Mouse (Mus musculus): ENCODE measurements at regions not wholly inside any gene's neighbourhood (a gene's known extent, or its start where the extent isn't known, plus 50 kb on each side); places are given as distances from the start of the nearest gene placed in this dataset.

DNA sequence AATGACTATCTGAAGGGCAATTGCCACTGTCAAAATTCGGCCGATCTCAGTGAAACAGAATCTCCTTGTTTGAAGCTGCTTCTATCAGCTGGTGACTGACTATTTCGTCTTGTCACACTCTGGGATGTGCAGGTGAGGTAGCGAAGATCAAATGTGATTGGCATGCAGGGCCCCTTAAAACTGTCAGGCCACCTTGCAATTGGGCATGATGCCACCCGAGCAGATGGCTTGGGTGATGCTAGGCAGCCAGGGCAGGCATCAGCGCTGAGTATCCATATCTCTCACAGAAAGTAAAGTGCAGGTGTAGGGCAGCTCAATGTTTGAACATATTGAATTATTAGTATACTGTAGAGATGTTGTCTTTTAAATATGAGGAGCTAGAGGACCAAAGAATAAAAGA is 223.8 kb downstream of the Sox11 start:
- in situ Hi-C loops (cut with MboI; ENCODE audit: low pct_ligation_motif_present, low pct_unique_long_range_greater_than_20kb, low sequenced_read_pairs), result no loop called here
- TF ChIP-seq SIN3A (IDR thresholded peaks at IDR 0.05; ENCODE audit: low read length) (no peak), MAX (IDR thresholded peaks at IDR 0.05; ENCODE audit: low read length) (no peak), MXI1 (IDR thresholded peaks at IDR 0.05; ENCODE audit: low read depth, low read length) (no peak), TBP (conservative IDR thresholded peaks at IDR 0.05; ENCODE audit: low read depth, low read length) (no peak), CHD2 (IDR thresholded peaks at IDR 0.05; ENCODE audit: low read length) (no peak), ZNF384 (IDR thresholded peaks at IDR 0.05; ENCODE audit: low read depth, low read length) (no peak), ELF1 (IDR thresholded peaks at IDR 0.05; ENCODE audit: low read depth, low read length) (no peak), SMC3 (IDR thresholded peaks at IDR 0.05; ENCODE audit: low read depth, low read length) (no peak), JUN (IDR thresholded peaks at IDR 0.05; ENCODE audit: insufficient read depth, low read depth, low read length) (no peak), RAD21 (IDR thresholded peaks at IDR 0.05; ENCODE audit: low read depth, low read length) (no peak), RCOR1 (conservative IDR thresholded peaks at IDR 0.05; ENCODE audit: low read depth, low read length) (no peak), PAX5 (IDR thresholded peaks at IDR 0.05; ENCODE audit: low read length) (no peak), IRF4 (IDR thresholded peaks at IDR 0.05; ENCODE audit: low read depth, low read length) (no peak), KAT2A (IDR thresholded peaks at IDR 0.05; ENCODE audit: insufficient replicate concordance, low read length) (no peak), JUND (conservative IDR thresholded peaks at IDR 0.05; ENCODE audit: low read depth, low read length) (no peak), MEF2A (IDR thresholded peaks at IDR 0.05; ENCODE audit: borderline replicate concordance, low read depth, low read length) (no peak), CHD1 (IDR thresholded peaks at IDR 0.05; ENCODE audit: low read depth, low read length) (no peak), MYC (IDR thresholded peaks at IDR 0.05; ENCODE audit: low read depth, low read length) (no peak)
- no peak overlapping the region for H3K9ac ChIP-seq (ENCODE audit: insufficient read depth, low read depth)

DNA sequence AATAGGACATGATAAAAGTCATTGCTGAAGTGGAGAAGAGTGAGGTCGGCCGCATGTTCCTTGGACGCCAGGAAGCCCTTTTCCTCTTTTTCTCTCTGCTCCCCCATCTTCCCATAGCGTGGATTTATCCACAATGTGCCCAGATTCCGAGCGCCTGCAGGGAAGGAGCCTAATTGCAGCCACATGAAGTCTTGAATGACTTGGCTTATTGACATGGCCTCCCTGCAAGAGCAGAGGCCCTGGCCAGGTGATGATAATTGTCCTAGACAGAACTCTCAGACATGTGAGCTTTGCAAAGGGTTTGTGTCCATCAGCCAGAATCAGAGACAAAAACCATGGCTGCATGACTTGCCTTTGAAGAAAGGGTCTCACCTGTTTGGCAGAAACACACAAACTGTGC is 227.0 kb downstream of the Sox11 start:
- Histone ChIP-seq H3K27ac (ENCODE audit: insufficient read depth, low read depth) (no peak overlapping the region), H3K4me3 (replicated peaks in 1 of 3; ENCODE audit: low read depth in 2 of 3, low read length in 2 of 3, poor library complexity in 1 of 3) (no peak overlapping the region), H3K27me3 (replicated peaks) (no peaks in the 10 kb centered on the region), H3K4me1 (ENCODE audit: control insufficient read depth in 1 of 2, insufficient read depth in 2 of 2) (no peaks in the 10 kb centered on the region), H3K9ac (ENCODE audit: insufficient read depth, low read depth) (no peak overlapping the region), H3K4me2 (ENCODE audit: insufficient read depth, low read depth, poor library complexity, severe bottlenecking) (no peak overlapping the region), H3K79me2 (replicated peaks; ENCODE audit: control insufficient read depth, extremely low read depth, insufficient read depth, poor library complexity, severe bottlenecking) (no peaks in the 10 kb centered on the region), H3K9me3 (replicated peaks; ENCODE audit: low read length) (peaks cover 62% of the 10 kb centered on the region), H3K36me3 (replicated peaks in 1 of 2; ENCODE audit: control insufficient read depth in 1 of 2, insufficient read depth in 1 of 2, low read length in 1 of 2) (no peaks in the 10 kb centered on the region)
- dilution Hi-C loops (cut with MboI; ENCODE audit: extremely low pct_ligation_motif_present, extremely low pct_unique_long_range_greater_than_20kb, low sequenced_read_pairs), result no loop called here
- in situ Hi-C loops (cut with MboI; ENCODE audit: low pct_ligation_motif_present, low pct_unique_long_range_greater_than_20kb, low sequenced_read_pairs), result no loop called here
- TF ChIP-seq SMC3 (IDR thresholded peaks at IDR 0.05; ENCODE audit: low read depth, low read length), result no peak
- no peak for TF ChIP-seq TCF12 (IDR thresholded peaks at IDR 0.05; ENCODE audit: low read depth, low read length)
- TF ChIP-seq MAFK (IDR thresholded peaks at IDR 0.05; ENCODE audit: insufficient replicate concordance, low read length), result no peak
- TF ChIP-seq MYC (IDR thresholded peaks at IDR 0.05; ENCODE audit: low read depth, low read length), result no peak
- no peak for TF ChIP-seq KAT2A (IDR thresholded peaks at IDR 0.05; ENCODE audit: insufficient replicate concordance, low read length)
- no peak for DNase-seq (ENCODE audit: extremely low read depth)

More for the DNA sequence above, 223.8 kb downstream of the Sox11 start:
- dilution Hi-C loops (cut with MboI; ENCODE audit: extremely low pct_ligation_motif_present, extremely low pct_unique_long_range_greater_than_20kb, low sequenced_read_pairs), result no loop called here
- no peaks in the 10 kb centered on the region for H3K36me3 ChIP-seq (replicated peaks in 1 of 2; ENCODE audit: control insufficient read depth in 1 of 2, insufficient read depth in 1 of 2, low read length in 1 of 2)
- H3K4me2 ChIP-seq (ENCODE audit: insufficient read depth, low read depth, poor library complexity, severe bottlenecking), result no peak overlapping the region
- H3K79me2 ChIP-seq (replicated peaks; ENCODE audit: control insufficient read depth, extremely low read depth, insufficient read depth, poor library complexity, severe bottlenecking), result no peaks in the 10 kb centered on the region
- H3K27ac ChIP-seq (ENCODE audit: insufficient read depth, low read depth), result no peak overlapping the region
- H3K9me3 ChIP-seq (replicated peaks; ENCODE audit: low read length), result peaks cover 70% of the 10 kb centered on the region
- H3K27me3 ChIP-seq (replicated peaks), result no peaks in the 10 kb centered on the region
- DNase-seq (ENCODE audit: extremely low read depth), result no peak
- H3K4me1 ChIP-seq (ENCODE audit: control insufficient read depth in 1 of 2, insufficient read depth in 2 of 2), result no peaks in the 10 kb centered on the region
- H3K4me3 ChIP-seq (replicated peaks in 1 of 3; ENCODE audit: low read depth in 2 of 3, low read length in 2 of 3, poor library complexity in 1 of 3), result no peak overlapping the region
